Mouse (Mus musculus): ENCODE measurements around the gene Pknox2.

Pknox2 gene

DNA sequence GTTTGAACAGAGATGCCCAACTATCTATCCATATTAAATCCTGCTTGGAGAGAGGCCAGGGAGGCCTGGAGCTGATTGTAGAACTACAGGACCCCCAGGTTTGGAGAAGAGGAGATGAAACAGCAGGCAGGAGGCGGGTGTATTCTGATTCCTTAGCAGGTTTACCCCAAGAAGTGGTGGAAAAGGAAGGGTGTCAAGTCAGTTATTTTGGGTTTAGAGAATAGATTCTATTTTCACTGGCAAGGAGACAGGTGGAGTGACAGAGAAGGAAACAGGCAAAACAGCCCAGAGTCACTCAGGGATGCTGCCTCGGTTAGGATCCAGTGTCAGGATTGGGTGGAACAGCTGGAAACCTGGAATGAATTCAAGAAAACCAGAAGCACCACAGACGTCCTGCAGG lies 263.6 kb downstream of the Pknox2 start:
- DNase-seq (ENCODE audit: low spot score in 2 of 2): no peak

DNA sequence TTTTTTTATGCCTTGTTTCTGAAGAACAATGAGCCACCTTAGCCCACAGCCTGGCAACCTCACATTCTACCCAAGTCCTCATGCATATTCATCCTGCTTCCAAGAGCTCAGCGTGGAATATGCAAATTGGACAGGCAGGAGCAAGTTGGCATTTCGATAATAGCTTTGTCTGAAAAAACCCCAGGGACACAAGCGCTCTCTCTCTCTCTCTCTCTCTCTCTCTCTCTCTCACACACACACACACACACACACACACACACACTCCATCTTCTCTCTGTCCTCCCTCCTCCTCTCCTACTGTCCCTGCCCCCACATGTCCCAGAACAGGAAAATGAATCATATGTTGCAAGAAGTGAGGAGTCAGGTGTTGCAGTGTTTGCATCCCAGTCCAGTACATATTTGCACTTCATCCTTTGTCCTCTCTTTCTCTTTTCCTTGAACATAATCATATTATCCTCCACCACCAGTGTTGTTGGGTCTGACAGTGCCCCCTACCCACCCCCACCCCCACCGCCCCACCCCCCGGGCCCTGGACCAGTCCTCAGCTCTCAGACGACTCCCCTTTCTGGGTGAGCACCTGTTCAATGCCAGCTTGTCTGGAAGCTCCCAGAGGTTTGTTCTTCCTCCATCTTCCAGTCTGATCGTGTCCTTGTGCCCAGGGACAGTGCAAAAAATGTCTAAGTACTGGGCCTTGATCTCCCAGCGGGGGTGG lies 265.0 kb downstream of the Pknox2 start:
- DNase-seq (ENCODE audit: low spot score in 2 of 2): no peak

DNA sequence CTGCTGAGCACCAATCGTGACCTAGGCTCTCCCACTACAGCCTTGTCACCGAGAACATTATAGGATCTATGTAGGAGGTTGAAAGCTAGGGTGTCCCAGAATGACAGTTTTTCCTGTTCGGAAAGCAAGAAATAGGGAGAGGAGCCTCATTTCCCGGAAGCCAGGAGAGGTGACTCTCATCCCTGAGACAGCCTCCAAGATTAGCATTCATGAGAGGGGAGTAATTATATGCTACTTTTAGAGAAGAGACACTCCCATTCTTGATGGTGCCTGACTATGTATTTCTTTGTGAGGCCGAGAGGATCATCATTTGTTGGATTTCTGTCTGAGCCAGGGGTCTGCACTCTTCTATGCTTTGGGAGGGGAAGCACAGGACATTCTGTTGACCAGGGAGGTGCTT lies 265.6 kb downstream of the Pknox2 start:
- DNase-seq (ENCODE audit: low spot score in 2 of 2): no peak

DNA sequence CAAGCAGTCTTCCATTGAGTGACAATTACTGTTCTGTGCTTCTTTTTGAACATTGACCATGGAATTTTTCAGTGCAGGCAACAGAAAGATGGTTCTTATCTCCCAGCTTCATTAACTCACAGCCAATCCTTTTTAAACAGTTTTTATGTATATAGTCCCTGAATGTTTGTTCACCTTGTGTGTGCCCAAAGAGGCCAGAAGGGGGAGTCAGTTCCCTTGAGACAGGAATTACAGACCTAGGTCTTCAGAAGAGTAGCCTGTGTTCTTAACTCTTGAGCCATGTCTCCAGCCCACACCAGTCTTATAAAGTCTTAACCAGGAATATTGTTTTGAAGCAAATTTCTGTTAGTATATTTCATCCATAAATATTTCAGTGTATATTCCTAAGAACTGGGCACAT lies 270.4 kb downstream of the Pknox2 start:
- no peak for DNase-seq (ENCODE audit: low spot score in 2 of 2)

DNA sequence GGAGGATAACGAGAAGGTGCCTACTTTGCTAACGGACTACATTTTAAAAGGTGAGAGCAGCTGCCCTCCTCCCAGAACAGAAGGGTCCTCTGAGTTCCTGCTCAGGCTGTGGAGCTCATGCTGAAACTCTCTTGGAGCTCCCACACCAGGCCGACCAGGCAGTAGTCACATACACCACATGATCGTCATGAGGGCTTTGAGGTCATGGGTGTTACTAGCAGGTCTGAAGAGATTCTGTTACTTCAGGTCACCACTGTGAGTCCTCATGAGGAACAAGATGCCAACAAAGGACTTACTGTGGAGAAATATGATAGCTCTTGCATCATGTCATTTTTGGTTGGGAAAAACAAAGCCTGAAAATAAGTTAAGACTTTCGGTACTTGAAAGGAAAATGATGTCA lies 270.9 kb downstream of the Pknox2 start:
- DNase-seq (ENCODE audit: low spot score in 2 of 2): no peak

DNA sequence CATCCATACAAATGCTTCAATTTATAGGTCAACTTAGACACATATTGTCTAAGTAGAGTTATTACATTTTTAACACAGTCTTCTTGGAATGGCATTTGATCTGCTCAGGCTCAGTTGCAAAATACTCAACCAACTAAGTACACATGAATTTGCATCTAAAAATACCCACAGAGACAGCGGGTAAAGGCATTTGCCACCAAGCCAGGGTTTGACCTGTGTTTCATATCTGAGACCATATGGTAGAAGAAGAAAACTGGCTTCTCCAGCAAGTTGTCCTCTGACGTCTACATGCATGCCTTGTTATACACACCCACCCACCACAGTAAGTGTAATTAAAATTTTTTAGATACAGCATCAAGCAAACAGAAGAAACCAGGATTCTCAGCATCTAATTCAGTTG lies 273.4 kb downstream of the Pknox2 start:
- no peak for DNase-seq (ENCODE audit: low spot score in 2 of 2)

DNA sequence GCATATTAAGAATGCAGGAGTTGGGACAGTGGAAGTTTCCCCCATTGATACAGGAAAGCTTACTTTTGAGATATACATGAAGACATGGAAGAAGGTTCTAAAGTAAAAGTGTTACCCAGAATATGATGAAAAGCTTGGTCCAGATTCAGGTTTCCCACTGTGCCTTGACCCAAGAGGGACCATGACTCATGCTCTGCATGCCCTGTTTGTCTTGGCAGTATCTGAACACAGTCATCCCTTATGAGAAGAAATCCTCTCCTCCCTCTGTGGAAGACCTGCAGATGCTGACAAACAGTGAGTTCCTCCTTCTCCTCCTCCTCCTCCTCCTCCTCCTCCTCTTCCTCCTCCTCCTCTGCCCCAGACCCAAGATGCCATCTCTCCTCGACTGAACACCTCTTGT lies 276.9 kb downstream of the Pknox2 start:
- DNase-seq (ENCODE audit: low spot score in 2 of 2): no peak

DNA sequence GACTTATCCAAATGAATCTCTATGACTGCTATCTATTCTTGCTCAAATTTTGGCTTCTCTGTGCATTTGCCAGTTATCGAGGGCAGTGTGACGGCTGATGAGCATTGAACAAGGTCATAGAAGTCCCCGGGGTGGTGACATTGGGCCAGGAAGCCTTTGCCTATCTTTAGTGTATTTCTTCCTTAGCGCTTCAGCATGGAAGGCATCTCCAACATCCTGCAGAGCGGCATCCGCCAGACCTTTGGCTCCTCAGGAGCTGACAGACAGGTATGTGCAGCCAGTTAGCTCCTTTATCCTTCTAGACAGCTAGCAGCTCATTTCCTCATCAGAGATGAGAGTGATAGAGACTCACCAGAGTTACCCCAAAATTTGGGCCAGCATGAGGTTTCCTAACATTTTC lies 278.5 kb downstream of the Pknox2 start:
- DNase-seq (ENCODE audit: low spot score in 2 of 2): no peak

DNA sequence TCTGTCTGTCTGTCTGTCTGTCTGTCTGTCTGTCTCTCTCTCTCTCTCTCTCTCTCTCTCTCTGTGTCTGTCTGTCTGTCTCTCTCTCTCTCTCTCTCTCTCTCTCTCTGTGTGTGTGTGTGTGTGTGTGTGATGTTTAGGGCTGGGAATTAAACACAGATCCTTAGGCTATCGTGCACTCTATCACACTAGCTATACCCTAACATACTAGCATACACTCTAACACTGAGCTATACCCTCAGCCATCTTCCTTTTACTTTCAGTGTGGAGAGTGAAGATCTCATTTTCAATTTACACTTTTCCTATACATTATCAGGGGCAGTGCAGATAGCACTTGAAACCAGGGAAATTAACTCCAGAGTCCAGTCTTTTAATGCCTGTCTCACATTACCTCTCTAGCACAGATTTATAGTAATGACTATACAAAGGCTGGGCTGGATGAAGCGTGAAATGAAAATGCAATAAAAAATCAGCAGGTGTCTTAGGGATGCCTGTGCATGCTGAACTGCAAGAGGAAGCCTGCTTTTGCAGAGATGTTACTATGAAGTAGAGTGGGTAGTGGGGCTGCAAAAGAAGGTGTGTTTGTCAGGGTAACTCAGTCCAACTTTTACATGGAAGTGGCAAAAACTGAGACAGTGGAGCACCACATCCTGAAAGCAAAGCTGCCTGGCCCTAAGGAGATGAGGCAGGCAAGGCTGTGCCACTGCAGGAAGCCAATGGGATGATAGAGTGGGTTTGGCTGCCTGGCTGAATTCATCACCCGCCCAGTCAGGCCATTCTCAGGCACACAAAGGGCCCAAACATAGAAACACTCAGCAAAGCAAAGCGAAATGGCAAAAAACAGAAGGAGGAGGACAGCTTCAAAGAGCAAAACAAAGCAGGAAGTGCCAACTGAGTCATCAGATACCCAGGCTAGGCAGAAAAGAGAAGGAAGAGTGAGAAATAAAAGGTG lies 282.1 kb downstream of the Pknox2 start:
- no peak for DNase-seq (ENCODE audit: low spot score in 2 of 2)

DNA sequence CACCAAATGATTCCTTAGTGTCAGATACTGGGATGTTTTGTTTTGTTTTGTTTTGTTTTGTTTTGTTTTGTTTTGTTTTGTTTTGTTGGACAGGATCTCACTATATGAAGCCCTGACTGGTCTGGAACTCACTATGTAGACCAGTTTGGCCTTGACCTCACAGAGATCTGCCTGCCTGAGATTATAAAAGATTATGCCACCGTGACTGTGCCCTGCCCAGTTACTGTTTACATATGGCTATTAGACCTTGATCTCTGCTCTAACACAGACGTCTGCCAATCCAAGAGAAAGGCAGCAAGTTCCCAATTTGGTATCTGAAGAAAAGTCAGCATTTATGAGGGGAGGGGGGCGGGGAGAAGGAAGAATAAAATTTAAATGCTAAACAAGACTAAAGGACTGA lies 283.5 kb downstream of the Pknox2 start:
- DNase-seq (ENCODE audit: low spot score in 2 of 2): no peak

DNA sequence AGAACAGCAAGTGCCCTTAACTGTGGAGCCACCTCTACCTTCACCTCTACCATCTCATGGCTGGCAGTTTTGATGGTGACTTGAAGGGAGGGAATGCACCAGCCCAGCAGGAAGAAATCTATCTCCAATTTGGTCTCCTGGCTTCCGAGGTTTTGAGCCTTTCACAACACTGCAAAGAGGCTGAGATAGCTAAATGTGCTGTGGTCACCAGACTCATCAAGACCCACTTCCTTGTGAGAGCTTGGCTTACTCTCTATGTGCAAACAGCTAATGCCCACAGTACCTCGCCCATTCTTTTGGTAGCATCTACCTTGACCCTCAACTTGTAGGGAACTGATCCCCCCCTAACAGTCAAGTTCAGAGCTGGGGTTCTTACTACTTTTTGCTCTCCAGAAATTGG lies 284.6 kb downstream of the Pknox2 start:
- DNase-seq (ENCODE audit: low spot score in 2 of 2): no peak

DNA sequence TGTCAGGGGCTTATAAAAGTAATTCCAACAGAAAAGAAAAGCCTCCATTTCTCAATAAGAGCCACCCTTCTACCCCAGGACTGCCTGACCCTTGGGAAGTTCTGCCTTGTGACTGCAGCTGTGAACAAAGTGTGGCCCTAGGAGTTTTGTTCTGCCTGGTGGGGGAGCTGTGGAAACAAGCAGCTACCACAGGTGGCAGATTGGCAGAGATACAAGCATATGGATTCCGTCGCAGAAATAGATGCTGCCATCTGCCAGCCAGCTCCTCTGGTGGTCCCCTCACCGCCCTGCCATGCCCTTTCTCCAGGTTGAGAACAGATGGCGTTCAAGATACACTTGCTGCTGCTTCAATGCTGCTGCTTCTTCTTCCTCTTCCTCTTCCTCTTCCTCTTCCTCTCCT lies 288.5 kb downstream of the Pknox2 start:
- DNase-seq (ENCODE audit: low spot score in 2 of 2): no peak

DNA sequence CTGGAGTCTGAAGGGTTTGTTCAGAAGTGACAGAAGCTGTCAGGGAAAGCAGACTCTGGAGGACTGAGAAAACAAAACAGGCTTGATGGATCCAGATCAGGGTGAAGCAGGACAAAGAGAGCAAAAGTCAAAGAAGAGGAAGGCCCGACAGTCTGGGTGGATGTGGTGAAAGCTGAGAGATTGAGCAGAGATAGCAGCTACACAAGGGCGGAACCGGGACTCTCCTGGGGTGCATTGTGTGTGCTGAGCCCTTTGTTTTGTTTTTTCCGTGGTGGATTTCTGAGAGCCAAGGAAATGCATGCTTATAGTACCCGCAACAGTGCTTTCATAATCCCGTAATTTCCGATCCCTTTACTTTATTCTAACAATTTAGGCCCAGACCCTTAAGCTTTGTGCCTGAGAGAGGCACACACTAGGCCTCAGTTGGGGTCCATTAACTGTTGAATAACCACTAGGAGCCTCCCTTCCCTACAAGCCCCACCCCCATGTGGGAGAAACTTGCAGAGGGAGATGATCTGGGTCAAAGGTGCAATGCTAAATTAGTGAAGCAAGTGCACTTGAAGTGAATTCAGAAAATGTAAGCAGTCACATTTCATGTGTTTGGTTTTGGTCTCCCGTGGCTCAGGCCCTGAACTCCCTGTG lies 289.6 kb downstream of the Pknox2 start:
- DNase-seq (ENCODE audit: low spot score in 2 of 2): no peak

DNA sequence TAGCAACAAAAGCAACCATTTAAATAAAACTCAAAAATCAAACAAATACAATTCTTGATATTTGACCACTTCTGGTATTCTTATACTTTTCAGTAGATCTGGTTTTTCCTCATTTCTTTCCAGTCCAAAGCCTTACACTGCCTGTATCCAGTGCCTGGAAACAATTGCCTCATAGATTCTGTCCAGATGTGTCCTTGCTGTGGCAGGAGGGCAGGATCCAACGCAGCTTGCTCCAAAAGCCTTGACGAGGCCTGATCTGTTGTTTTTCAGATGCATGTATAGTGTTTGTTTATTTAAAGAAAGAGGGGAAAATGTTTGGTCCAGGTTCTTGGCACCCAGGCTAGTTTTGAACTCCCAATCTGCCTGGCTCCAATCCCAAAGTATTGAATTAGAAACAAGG lies 290.9 kb downstream of the Pknox2 start:
- no peak for DNase-seq (ENCODE audit: low spot score in 2 of 2)

DNA sequence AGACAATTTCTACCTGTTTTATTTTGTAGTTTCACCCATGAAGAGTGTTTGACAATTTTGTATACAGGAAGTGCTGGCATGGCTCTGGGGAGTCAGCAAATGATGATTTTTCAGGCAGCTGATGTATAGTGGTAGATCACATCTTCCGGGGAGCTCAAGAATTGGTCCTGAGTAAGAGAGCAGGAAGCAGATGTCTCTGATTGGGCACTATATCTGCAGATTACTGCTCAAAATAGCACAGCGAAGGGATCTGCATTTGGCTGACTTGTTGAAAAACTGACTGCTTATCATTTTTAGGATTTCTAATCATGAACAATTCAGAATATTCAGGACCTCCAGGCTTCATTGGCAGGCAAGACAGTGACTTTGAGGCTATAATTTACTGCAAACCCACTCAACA lies 295.0 kb downstream of the Pknox2 start:
- DNase-seq (ENCODE audit: low spot score in 2 of 2): no peak

DNA sequence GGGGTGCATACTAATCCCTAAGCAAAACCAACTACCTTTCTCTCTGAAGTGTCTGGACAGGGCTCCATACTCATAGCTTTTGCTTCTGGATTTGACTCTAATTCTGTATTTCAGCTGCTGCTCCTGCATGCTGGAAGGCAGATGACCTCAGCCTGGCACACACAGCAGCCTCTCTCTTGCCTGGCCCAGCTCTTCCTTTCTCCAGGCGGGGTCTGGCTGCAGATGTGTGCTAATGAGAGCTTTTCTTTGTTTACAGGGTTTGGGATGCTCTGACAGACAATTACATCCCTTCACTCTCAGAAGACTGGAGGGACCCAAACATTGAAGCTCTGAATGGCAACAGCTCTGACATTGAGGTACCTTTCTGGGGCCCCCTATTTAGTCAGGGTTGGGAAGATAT lies 297.1 kb downstream of the Pknox2 start:
- no peak for DNase-seq (ENCODE audit: low spot score in 2 of 2)

DNA sequence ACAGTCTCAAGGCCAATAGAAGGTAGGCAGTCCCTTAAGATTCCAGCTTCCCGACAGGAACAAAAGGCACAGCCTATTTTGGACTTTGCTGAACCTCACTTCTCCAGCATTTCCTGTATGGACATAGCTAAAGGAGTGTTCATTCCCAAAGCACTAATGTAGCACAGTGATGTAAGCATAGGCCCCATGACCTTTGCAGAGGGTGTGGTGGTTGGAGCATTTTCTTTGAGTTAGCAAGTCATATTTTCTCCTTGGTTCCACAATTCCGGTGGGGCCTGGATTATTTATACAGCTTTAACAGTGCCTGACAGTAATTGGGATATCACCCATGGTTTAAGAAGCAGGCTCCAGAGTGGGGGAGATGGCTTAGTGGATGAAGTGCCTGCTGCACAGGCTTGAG lies 298.5 kb downstream of the Pknox2 start:
- DNase-seq (ENCODE audit: low spot score in 2 of 2): no peak

DNA sequence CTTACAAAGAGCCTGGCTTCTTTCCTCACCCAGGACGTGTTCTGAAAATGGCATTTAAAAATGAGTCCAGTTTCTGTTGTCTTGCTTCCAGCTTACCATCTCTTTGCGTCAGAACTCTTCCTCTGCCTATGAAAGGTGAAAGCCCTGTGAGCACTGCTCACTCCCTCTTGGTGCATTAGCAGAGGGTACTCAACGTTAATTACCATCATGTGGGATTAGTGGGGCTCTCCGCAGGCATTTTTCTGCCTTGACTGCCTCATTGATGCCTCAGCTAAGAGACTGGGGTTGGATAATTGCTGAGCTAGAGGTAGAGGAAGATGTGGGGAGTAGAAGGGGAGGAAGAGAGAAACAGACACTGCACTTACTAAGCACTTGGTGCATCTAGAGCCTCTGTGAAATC lies 300.9 kb downstream of the Pknox2 start:
- DNase-seq (ENCODE audit: low spot score in 2 of 2): no peak
